ENCODE assay signal across 10 mouse cellular contexts in the genomic region with DNA sequence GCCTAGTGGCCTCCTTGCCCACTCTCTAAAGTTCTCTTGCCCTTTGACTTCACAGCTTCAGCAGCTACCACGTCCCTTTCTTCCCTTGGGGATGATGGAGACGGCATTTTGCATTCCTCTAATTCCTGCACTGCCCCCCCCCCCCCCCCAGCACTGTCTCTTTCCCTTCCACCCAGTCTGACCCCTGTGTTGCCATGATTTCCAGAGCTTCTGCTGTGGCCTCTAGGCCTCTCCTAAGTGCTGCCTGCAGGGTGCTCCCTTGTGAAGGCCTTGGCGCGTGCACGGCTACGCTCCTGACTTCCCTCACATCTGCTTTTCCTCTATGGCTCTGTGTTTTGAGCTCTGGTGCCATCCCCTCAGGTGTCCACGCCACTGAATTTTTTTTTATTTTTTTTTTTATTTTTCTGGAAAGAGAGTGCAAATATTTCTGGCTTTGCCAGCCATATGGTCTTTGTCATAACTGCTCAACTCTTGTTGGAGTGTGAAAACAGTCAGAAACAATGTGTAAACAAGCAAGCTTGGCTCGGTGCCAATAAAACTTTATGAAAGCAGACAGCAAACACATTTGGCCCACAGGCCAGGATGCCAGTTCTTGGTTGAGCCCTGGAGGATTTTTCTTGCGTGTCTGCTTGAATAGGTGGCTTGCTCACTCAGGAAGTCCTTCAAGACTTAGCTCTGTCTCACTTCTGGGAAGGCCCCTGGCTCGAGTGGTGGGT. TPM values are rescaled to one million over a fixed set of nuclear protein-coding genes. Genes with fewer than 3 reads are reported as not detected.
DNase-seq lines count a peak whose midpoint lies in the region; ATAC-seq and TF ChIP-seq lines count a peak whose summit lies in the region.
"Had no signal": no experiment of that assay in that cellular context is flagged by ENCODE, and none has a peak within 500 bp of the region (broad histone marks: within the 10 kb centered on the region; RNA-seq: fewer than 3 reads in every experiment).

No protein-coding gene starts in this region.

- no peak for TF ChIP-seq POLR2A in lung, adult 2 months (IDR thresholded peaks at IDR 0.05; ENCODE audit: borderline replicate concordance, extremely low read depth, low read depth, low read length)

- DNase-seq in lung, embryonic 14.5 days, result peak; percentile 93
- no peak for DNase-seq in lung, adult 2 months
- peak; percentile 30 to 54 for DNase-seq in kidney, postnatal 4 days
- DNase-seq in stomach, postnatal 0 days (ENCODE audit: low spot score), result no peak
- DNase-seq in spleen, postnatal 4 days (ENCODE audit: low spot score in 2 of 2), result no peak
- no peak for DNase-seq in testis, postnatal 10 days (ENCODE audit: low spot score)
- DNase-seq: adrenal gland, postnatal 36 days; gastrocnemius, postnatal 36 days had no signal

- H3K27me3 ChIP-seq in lung, embryonic 14.5 days (ENCODE audit: insufficient read depth, low read length), result no peaks in the 10 kb centered on the region
- no peaks in the 10 kb centered on the region for H3K27me3 ChIP-seq in embryonic facial prominence, embryonic 13.5 days
- no peaks in the 10 kb centered on the region for H3K27me3 ChIP-seq in stomach, postnatal 0 days (ENCODE audit: control insufficient read depth, insufficient read depth, low read length)

- peaks cover 12% of the 10 kb centered on the region for H3K36me3 ChIP-seq in lung, embryonic 14.5 days (ENCODE audit: insufficient read depth)
- H3K36me3 ChIP-seq in embryonic facial prominence, embryonic 13.5 days, result peaks cover 46% of the 10 kb centered on the region
- peaks cover 5% of the 10 kb centered on the region; the same call in 1 of the 2 replicates for H3K36me3 ChIP-seq in stomach, postnatal 0 days (ENCODE audit: control insufficient read depth, insufficient read depth, low read length)

- H3K27ac ChIP-seq in lung, embryonic 14.5 days (ENCODE audit: low read depth), result peak overlapping the region; percentile 73
- H3K27ac ChIP-seq in embryonic facial prominence, embryonic 13.5 days, result peak overlapping the region; percentile 55
- H3K27ac ChIP-seq in stomach, postnatal 0 days (replicated peaks), result no peak overlapping the region

- H3K9ac ChIP-seq in lung, embryonic 14.5 days, result no peak overlapping the region
- H3K9ac ChIP-seq in embryonic facial prominence, embryonic 13.5 days, result no peak overlapping the region
- no peak overlapping the region for H3K9ac ChIP-seq in stomach, postnatal 0 days (ENCODE audit: low read length)

- H3K4me1 ChIP-seq in lung, embryonic 14.5 days (ENCODE audit: insufficient read depth), result peaks cover 16% of the 10 kb centered on the region; the same call in 1 of the 2 replicates
- peaks cover 2% of the 10 kb centered on the region for H3K4me1 ChIP-seq in lung, adult 2 months (ENCODE audit: control insufficient read depth, insufficient read depth, low read length)
- H3K4me1 ChIP-seq in embryonic facial prominence, embryonic 13.5 days, result peaks cover 36% of the 10 kb centered on the region
- H3K4me1 ChIP-seq in stomach, postnatal 0 days (replicated peaks; ENCODE audit: control insufficient read depth, insufficient read depth), result peaks cover 4% of the 10 kb centered on the region; the same call in 1 of the 2 replicates

- no peak overlapping the region for H3K4me3 ChIP-seq in lung, embryonic 14.5 days (ENCODE audit: low read depth, low read length)
- no peak overlapping the region for H3K4me3 ChIP-seq in lung, adult 2 months (replicated peaks; ENCODE audit: extremely low read depth, low read depth, low read length)
- no peak overlapping the region for H3K4me3 ChIP-seq in embryonic facial prominence, embryonic 13.5 days
- H3K4me3 ChIP-seq in stomach, postnatal 0 days (ENCODE audit: low read depth, low read length), result no peak overlapping the region

- H3K4me2 ChIP-seq in lung, embryonic 14.5 days, result no peak overlapping the region
- H3K4me2 ChIP-seq in embryonic facial prominence, embryonic 13.5 days, result no peak overlapping the region
- no peak overlapping the region for H3K4me2 ChIP-seq in stomach, postnatal 0 days (replicated peaks; ENCODE audit: low read depth)
- H3K4me2 ChIP-seq: liver, embryonic 11.5 days had no signal

- TF ChIP-seq CTCF in lung, embryonic 14.5 days (IDR thresholded peaks at IDR 0.05; ENCODE audit: low read depth), result no peak
- TF ChIP-seq CTCF in lung, adult 2 months (IDR thresholded peaks at IDR 0.05; ENCODE audit: insufficient read depth, low read length), result no peak
- peak; percentile 36 for TF ChIP-seq CTCF in stomach, postnatal 0 days (IDR thresholded peaks at IDR 0.05; ENCODE audit: low read depth)

- ATAC-seq in lung, embryonic 14.5 days (ENCODE audit: insufficient read depth), result peak; percentile 76
- no peak for ATAC-seq in embryonic facial prominence, embryonic 13.5 days (ENCODE audit: insufficient number of reproducible peaks, insufficient read depth, low FRiP score, low TSS enrichment, low read depth)
- 0 out of 2 replicates have a peak, but pooled peaks have one; percentile 24 for ATAC-seq in stomach, postnatal 0 days (ENCODE audit: low FRiP score, low TSS enrichment)

- H3K9me3 ChIP-seq in lung, embryonic 14.5 days (ENCODE audit: low read depth, low read length), result no peaks in the 10 kb centered on the region
- H3K9me3 ChIP-seq in embryonic facial prominence, embryonic 13.5 days, result no peaks in the 10 kb centered on the region
- no peaks in the 10 kb centered on the region for H3K9me3 ChIP-seq in stomach, postnatal 0 days (ENCODE audit: control insufficient read depth, low read length)

- no peak for TF ChIP-seq EP300 in stomach, postnatal 0 days (optimal IDR thresholded peaks at IDR 0.05)

- WGBS in lung, embryonic 14.5 days, result 39% methylated on average over 10 of the region's 10 CpGs
- 56% methylated on average over 10 of the region's 10 CpGs for WGBS in lung, adult 2 months
- 33% methylated on average over 10 of the region's 10 CpGs for WGBS in embryonic facial prominence, embryonic 13.5 days
- 37% methylated on average over 10 of the region's 10 CpGs for WGBS in stomach, postnatal 0 days

RNA-seq across cellular contexts. Expression of gene Ptrhd1, which starts 40.6 kb away (rescaled TPM):
- polyA plus RNA-seq in lung, embryonic 14.5 days (2014; fragmentation: Nextera tagmentation; extraction: Ambion mirVana), result 6.6 and 7.6 TPM in 2 replicates
- polyA plus RNA-seq in lung, adult 2 months (2012; rRNA removed), result 3.7 and 3.9 TPM in 2 replicates
- 5.0 and 5.5 TPM in 2 replicates for polyA plus RNA-seq in embryonic facial prominence, embryonic 13.5 days (2015; fragmentation: Nextera tagmentation; extraction: Ambion mirVana)
- 5.1 TPM in 2 replicates for polyA plus RNA-seq in stomach, postnatal 0 days (2015; fragmentation: Nextera tagmentation; extraction: Ambion mirVana)

RNA-seq across cellular contexts. Expression of gene Cenpo, which starts 40.9 kb away (rescaled TPM):
- 17.8 and 19.5 TPM in 2 replicates for polyA plus RNA-seq in lung, embryonic 14.5 days (2014; fragmentation: Nextera tagmentation; extraction: Ambion mirVana)
- 6.3 and 9.7 TPM in 2 replicates for polyA plus RNA-seq in lung, adult 2 months (2012; rRNA removed)
- polyA plus RNA-seq in embryonic facial prominence, embryonic 13.5 days (2015; fragmentation: Nextera tagmentation; extraction: Ambion mirVana), result 15.4 and 17.1 TPM in 2 replicates
- polyA plus RNA-seq in stomach, postnatal 0 days (2015; fragmentation: Nextera tagmentation; extraction: Ambion mirVana), result 4.7 and 5.3 TPM in 2 replicates

Comparison
In these comparisons a context has a peak if more than half of its experiments do, and no peak if none do; other contexts are left out.
1. DNase-seq: peak in lung, embryonic 14.5 days (single experiment) and kidney, postnatal 4 days (2 of 2); none in lung, adult 2 months (single experiment), stomach, postnatal 0 days (single experiment), spleen, postnatal 4 days (0 of 2) and testis, postnatal 10 days (single experiment).